Mouse (Mus musculus) heart, adult 11 months (tissue): ENCODE measurements at regions not wholly inside any gene's neighbourhood (a gene's known extent, or its start where the extent isn't known, plus 50 kb on each side); places are given as distances from the start of the nearest gene placed in this dataset.

ENCODE experiments used
- DNase-seq: peaks from one replicate; pipeline ENCODE4 v3.0.0; 2022

DNA sequence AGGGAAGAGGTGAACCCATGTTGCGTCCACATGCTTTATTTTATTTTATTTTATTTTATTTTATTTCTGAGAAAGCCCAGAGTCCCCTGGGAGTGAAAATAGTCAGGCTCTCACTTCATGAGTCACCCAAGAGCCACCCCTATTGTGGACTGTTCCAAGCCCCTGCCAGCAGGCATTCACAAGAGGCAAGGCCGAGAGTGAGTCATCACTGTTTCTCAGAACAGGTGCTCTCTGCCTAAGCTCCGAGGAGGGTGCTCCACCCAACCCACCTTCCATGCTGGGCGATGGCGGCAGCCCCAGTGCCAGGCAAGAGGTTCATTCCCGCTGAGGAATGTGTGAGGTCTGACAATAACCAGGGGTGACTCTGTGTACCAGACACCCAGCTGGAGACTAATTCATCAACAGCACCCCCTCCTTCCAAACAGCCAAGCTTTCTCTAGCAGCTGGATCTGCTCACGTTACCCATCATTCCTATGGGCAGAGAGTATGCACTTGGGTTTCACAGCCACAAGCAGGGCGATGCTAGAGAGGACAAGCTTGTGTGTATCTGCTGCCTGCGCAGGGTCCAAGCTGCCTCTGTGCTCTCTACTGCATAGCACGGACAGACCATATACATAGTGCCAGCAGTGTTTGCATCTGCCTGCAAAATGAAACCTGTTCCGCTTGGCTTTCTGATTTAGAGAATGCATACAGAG is 122.8 kb downstream of the Zfp706 start:
- no peak for DNase-seq

DNA sequence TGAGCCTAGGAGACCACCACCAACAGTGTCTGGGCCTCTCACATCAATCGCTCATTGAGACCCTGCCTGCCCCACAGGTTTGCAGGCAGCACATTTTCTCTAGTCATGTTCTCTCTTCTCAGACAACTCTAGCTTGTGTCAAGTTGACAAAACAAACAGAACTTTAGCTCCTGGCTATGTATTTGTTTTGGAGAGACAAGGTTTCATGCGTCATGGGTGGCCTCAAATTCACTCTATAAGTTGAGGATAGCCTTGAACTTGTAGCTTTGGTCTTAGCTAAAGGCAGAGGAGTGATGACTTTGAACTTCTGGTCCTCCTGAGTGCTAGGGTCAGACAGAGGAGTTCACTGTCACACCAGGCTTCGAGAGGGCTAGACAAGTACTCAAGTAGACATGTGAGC is 123.5 kb downstream of the Zfp706 start:
- no peak for DNase-seq

- no peak for DNase-seq
Observed at GRCm38 (mm10) chr15:36883156-36883555, 124.4 kb downstream of the Zfp706 start.

GRCm38 (mm10) chr15:36881576-36881975 is 126.0 kb downstream of the Zfp706 start:
- DNase-seq, result no peak

DNA sequence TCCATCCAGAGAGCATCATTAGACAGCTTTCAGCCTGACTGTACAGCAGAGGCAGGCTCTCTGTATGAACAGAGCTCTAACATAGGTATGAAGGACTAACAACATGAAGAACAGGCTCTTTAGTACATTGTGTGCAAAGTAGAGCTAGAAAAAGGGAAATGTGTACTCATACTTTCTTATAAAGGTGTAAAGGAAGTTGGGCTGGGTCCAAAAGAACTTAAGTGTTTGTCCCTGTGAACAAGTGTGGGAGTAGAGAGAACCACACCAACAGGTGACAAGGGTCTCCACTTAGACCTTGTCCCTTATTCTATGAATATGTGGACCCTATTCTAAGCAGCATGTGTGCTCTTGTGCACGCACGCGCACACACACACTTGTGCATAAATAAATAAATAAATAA is 127.0 kb downstream of the Zfp706 start:
- no peak for DNase-seq

DNA sequence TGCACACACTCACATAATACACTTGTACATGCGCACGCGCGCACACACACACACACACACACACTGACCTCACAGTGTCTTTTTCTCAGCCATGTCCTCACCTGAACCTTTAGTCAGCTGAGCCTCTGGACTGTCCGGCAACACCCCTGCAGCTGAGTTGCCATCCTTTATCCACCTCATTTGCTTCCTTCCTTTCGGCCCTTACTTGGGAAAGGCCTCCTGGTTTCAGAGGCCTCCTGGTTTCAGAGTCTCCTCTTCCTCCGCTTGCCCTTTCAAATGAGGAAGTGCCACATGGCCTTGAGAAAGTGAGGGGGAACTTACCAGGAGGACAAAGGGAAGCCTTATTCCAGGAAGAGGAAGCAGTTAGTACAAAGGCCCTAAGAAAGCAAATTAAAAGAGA is 128.0 kb downstream of the Zfp706 start:
- peak; percentile 95 for DNase-seq

DNA sequence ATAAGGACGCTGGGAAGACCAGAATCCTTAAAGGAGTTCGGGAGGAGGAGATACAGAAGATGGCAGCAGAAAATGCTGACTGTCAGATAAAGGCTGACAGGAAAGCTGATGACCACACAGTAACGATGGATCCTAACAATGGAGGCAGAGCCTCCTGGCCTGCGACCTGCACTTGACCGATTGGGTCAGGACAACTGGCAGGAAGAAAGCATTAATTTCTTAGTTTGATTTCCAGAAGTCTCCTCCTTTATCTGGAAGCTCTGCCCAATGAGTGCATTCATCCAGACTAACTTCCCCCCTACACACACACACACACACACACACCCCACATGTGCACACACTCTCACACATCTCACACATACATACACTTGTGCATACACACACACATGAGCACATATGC is 128.6 kb downstream of the Zfp706 start:
- DNase-seq, result no peak

DNA sequence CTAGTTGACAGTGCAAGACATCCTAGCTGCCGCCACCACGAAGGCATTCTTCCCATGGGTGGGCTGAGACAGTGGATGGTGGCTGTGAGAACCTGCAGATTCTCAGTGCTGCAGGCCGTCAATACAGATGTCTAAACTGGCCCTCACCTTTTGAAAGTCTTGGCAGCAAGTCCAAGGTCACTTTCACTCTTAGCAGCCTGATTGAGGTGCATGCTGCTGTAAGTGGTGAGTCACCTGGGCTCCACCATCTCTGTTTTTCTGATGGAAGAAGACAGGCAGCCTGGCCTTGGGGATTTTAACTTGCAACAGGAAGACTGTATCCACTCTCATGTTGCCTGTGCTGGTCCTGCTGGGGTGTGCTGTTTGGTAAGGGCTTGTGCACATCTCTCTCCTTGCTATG is 129.3 kb downstream of the Zfp706 start:
- DNase-seq, result no peak

- DNase-seq, result no peak
Observed at GRCm38 (mm10) chr15:36877501-36877900, 130.1 kb downstream of the Zfp706 start.

DNA sequence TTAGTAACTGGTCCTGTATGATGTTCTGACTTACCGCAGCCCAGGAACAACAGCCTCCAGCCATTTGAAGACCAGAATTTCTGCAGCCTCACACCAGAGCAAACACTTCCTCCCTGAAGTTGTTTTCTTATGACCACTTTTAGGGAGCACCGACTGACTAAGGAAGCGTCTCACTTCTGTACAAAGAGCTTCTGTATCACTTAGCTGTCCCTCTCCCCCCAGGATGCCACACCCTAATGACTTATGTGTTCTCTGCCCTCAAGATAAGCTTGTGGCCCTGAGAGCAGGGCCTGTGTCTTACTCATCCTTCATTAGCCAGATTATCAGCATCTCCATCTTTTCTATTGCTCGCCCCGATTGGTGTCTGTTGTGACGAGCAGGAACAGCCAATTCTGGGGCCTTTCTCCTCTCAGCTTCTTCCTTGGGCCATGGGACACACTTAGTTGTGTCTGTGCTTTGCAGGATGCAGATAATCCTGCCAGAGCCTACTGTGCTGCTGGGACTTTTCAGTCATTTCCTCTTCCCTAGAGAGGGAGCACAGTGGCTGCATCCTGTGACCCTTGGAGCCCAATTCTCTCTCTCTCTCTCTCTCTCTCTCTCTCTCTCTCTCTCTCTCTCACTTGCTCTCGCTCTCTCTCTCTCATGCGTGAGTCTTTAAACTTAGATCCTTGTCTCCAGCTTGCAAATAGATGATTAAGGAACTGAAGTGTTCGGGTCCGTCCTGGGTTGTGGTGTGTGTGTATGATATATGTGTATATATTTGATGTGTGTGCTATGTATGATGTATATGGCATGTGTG is 131.4 kb downstream of the Zfp706 start:
- DNase-seq, result peak; percentile 93

GRCm38 (mm10) chr15:36874555-36874954 is 133.0 kb downstream of the Zfp706 start:
- DNase-seq, result no peak

DNA sequence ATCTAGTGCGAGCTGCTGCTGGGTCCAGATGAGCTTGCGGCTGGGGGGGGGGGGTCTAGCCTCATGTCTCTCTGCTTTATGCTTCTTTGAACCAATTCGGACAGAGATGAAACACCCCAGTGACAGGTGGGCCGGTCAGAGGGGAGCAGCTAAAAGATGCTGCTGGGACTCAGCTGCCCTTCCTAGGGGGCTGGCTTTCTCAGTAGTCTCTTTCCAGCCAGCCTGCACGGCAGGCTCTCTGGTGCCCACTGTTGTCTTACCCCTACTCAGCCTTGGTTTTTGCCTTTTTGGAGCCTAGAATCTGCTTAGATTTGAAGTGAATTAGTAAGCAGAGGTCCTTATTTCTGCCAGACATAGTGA is 133.7 kb downstream of the Zfp706 start:
- no peak for DNase-seq

DNA sequence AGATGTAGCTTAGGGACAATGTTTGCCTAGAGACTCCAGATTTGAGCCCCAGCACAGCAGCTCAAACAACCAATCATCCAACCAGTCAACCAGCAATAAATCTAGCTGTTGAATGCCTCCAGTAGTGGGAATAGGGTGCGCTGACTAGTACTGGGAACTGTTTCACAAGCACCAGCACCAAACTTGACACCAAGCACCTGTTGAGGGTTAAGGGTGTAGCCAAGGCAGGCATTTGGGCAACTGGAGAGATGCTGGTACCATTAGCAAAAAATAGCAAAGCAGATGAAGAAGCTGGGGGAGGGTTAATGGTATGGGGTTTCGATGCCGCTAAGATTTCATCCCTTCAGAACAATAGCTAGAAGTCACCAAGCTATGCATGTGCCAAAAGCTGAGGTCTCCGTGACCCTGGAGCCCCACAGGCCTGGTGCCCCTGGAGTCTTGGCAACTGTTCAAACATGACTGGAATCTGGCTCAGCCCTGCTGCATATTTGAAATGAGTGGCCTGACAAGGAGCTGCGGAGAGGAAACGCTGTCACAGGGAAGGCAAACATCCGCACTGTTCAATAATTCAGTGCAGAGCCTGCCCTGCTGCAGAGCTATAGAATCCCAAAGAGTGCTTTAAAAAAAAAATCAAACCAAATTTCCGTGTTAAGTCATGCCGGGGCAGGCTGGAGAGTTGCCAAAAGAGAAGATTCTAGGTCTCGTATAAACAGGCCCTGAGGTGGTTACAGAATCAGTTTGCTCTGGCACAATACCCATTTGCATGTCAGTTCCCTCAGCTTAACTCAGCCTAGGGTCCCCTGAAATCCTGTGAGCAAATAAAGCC is 134.3 kb downstream of the Zfp706 start:
- DNase-seq, result peak; percentile 97

GRCm38 (mm10) chr15:36872566-36872965 is 135.0 kb downstream of the Zfp706 start:
- DNase-seq, result no peak

DNA sequence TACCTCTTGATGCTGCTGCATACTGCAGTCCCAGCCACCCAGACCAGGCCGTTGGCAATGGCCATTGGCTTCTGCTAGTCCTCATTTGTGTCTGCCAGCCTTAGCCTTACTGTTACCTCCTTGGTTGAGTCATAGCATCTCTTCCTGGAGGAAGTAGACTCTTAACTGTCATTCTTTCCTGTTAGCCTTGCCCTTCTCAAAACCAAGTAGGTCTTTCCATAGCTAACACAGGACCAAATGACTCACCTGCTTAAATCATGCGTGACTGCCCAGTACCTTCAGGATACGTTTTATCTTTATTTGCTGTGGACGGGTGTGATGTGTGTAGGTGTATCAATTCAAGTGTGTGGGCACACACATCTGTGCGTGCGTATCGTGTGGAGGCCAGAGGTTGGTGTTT is 136.9 kb downstream of the Zfp706 start:
- no peak for DNase-seq

DNA sequence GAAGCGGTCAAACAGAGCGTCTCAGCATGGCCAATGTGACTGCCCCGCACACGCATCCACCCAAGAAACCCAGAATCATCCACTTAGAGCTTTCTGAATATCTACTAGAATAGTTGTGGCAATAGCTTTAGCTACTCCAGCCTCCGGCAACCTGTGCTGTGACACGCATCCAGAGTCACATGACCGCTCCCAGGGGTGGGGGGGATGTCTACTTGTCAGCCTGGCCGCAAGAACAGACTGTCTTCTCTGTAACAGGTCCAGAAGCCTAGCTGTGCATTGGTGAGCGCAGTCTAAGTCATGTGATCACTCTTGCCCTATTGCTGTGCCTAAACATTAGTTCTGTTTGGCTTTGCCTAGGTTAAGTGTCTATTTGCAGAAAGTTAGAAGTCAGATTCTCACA is 137.5 kb downstream of the Zfp706 start:
- DNase-seq, result no peak

DNA sequence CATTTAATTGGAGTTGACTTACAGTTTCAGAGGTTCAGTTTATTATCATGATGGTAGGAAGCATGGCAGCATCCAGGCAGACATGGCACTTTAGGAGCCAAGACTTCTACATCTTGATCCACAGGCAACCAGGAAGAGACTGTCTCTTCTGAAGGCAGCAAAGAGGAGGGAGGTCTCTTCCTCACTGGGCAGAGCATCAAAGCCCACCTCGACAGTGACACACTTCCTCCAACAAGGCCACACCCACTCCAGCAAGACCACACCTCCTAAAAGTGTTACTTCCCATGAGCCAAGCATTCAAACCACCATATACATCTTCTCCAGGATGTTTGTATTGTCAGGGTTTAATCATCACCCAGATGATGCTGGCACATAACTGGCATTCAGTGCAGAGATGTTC is 141.5 kb downstream of the Zfp706 start:
- DNase-seq, result peak; percentile 62

DNA sequence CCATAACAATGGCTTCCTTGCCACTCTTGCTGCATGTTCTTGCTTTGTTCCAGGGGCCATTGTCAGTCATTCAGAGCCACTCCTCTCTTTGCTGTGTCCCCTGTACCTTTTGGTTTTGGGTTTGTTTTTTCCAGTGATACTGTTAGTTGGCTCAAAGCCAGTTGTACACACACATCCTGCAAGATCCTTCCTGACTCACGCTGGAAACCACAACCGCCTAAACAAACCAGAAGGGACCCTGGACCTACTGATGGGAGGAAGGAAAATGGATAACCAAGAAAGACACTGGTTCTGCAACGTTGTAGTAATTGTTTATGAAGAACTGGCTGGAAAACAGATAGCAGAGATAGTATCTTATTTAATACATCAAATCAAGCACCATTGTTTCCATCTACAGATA is 142.2 kb downstream of the Zfp706 start:
- DNase-seq, result no peak

- peak; percentile 28 for DNase-seq
Observed at GRCm38 (mm10) chr15:36864046-36864445, 143.5 kb downstream of the Zfp706 start.

DNA sequence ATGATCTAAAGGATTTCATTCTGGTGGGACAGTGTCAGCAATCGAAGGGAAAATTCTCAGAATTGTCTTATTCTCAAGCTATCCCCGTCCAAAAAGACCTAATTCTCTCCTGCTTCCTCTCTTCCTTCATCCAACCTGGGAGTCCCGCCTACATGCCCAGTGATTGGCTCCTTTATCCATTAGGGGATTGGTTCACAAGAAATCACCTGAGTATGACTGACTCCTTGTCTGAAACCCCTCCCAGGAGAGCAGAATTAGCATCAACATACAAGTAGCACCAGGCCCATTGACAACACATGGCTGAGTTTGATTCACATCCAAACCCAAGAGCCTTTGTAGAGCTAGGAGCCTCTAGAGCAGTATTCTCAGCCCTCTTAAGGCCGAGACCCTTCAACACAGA is 148.9 kb downstream of the Zfp706 start:
- DNase-seq, result peak; percentile 52

DNA sequence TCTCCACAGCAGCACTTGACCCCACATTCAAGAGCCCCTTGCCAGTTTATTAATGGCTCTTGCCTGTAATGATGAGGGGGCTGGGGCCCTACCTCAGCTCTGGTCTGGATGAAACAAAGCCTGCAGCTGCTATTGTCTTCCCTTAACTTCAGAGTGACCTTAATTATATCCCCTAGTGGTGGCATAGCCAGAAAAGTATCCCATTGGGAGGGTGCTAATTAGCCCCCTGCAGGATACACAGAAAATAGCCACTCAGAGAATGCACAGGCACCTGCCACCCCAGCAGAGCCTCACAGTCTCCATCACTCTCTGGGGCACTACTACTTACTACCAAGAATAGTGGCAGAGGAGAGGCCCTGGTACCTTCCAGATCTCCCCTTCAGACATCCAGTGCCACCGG is 150.0 kb downstream of the Zfp706 start:
- no peak for DNase-seq

GRCm38 (mm10) chr15:36855550-36856131 is 151.9 kb downstream of the Zfp706 start:
- DNase-seq, result peak; percentile 96

GRCm38 (mm10) chr15:36854900-36855321 is 152.7 kb downstream of the Zfp706 start:
- peak; percentile 97 for DNase-seq
